Comparison of ENCODE assay signal across 11 mouse cellular contexts in the genomic region with DNA sequence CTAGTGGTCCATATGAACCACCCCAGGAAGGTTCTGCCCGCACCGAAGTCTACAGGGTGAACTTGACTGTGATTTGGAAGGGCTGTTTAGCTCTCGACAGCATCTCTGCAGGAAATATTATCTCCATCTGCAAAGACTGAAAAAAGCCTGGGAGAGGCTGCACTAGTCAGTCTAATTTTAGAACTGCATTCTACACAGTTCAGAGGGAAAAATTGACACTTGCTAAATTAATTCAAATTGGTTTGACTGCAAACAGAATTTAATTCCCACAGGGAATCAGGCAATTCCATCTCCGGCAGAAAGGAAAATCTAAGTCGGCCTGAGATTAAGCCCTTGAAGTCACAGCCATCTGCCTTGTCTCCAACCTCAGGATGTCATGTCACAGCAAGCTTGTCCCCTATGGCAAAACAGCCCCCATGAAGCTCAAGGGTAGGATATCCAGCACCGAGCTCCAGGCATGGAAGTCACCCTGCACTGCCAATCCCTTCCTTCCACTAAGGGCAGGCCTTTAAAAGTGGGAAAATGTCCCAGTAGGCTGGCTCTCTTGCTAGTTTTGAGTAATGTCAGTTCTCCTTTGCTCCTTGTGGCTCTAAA.
DNase-seq lines count a peak whose midpoint lies in the region.
"Had no signal": no experiment of that assay in that cellular context is flagged by ENCODE, and none has a peak within 500 bp of the region (broad histone marks: within the 10 kb centered on the region; RNA-seq: fewer than 3 reads in every experiment).

No protein-coding gene starts in this region.

- intact Hi-C loops in gastrocnemius, postnatal 36 days (cut with DNase I) = no loop called here

- peak; percentile 7 for DNase-seq in gastrocnemius, postnatal 25 days
- DNase-seq in gastrocnemius, postnatal 36 days = no peak
- DNase-seq in right cerebral cortex, postnatal 10 days (ENCODE audit: low spot score in 2 of 2) = peak; percentile 21 to 30
- DNase-seq in right cerebral cortex, postnatal 14 days = no peak
- DNase-seq in heart, postnatal 4 days = peak; percentile 20
- no peak for DNase-seq in neural tube, embryonic 10.5 days (ENCODE audit: extremely low spot score, low spot score)
- no peak for DNase-seq in testis, postnatal 10 days (ENCODE audit: low spot score)
- DNase-seq in adrenal gland, adult 8-10 months = no peak
- DNase-seq: kidney, adult 11 months; lung, adult 2 months; thymus, postnatal 36 days had no signal

Comparison
In these comparisons a context has a peak if more than half of its experiments do, and no peak if none do; other contexts are left out.
1. DNase-seq: peak in gastrocnemius, postnatal 25 days (single experiment), right cerebral cortex, postnatal 10 days (2 of 2) and heart, postnatal 4 days (single experiment); none in gastrocnemius, postnatal 36 days (0 of 2), right cerebral cortex, postnatal 14 days (single experiment), neural tube, embryonic 10.5 days (single experiment), testis, postnatal 10 days (single experiment) and adrenal gland, adult 8-10 months (single experiment).